Mouse (Mus musculus): ENCODE data around the gene Cisd1.

- TF ChIP-seq CTCF (IDR thresholded peaks at IDR 0.05; ENCODE audit: low read depth) (no peak), EP300 (IDR thresholded peaks at IDR 0.05; ENCODE audit: low read depth) (no peak)
Observed at GRCm38 (mm10) chr10:71326123-71326522, 18.6 kb downstream of the Cisd1 start.
